Mouse (Mus musculus): ENCODE results near the gene Nab2.

DNA sequence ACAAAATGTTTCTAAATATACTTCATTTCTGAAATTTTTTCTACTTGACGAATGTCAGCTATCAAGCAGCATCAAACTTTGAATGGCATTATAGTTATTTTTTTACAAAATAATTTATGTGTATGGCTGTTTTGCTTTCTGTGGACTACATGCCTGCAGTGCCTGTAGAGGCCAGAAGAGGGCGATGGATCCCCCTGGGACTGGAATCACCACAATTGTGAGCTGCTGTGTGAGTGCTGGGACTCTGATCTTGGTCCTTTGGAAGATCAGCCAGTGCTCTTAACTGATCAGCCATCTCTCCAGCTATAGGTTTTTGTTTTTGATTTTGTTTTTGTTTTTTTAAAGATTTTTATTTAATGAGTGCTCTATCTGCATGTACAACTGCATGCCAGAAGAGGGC is 2.9 kb upstream of the Nab2 start:
- TF ChIP-seq POLR2A (IDR thresholded peaks at IDR 0.05; ENCODE audit: extremely low read depth, insufficient read depth, low read length) (no peak), CTCF (IDR thresholded peaks at IDR 0.05; ENCODE audit: extremely low read depth, insufficient read depth, low read length) (0 out of 2 replicates have a peak, but pooled peaks have one; percentile 19)

All from cortical plate, adult 2 months (tissue).